Mouse (Mus musculus): ENCODE data around the gene Pappa2.

GRCm38 (mm10) chr1:158732868-158733496, 247.3 kb downstream of the Pappa2 start:
- TF ChIP-seq POLR2A (IDR thresholded peaks at IDR 0.05; ENCODE audit: borderline replicate concordance, low read depth, low read length) (no peak), CTCF (IDR thresholded peaks at IDR 0.05; ENCODE audit: low read depth, low read length) (no peak)
